Mouse (Mus musculus): ENCODE results near the gene Akap10. TPM values are rescaled to one million over a fixed set of nuclear protein-coding genes. Genes with fewer than 3 reads are reported as not detected.

Akap10 gene
- 7.6 and 10.2 TPM in 2 replicates for polyA plus RNA-seq (2015; fragmentation: Nextera tagmentation; extraction: Ambion mirVana)

DNA sequence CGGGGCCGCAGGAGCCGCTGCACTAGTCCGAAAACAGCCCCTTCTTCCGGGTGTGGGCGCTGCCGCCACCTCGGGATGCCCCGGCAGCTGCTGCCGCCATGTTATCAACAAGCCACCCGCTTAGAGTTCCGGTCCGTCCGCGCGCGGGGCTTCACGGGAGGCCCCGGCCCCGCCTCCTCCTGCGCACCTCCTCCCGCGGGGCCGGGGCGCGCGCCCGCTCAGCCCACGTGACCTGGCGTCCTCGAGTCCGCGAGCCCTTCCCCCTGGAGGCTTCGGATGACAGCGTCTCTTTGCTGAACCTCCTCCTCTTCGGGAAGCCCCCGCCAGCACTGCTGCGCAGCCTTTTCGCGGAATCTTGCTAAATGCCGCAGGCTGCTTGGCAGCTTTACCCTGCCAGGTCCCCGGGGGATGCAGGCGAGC lies at the start of gene Akap10:
TSS of gene Akap10 (minus strand) at position 155 of the 420 bp plus-strand sequence.
- WGBS = under 1% methylated on average over 39 of the region's 43 CpGs
- peak within 1 kb of the TSS; percentile 98 for H3K4me3 ChIP-seq (ENCODE audit: low read depth, low read length)

DNA sequence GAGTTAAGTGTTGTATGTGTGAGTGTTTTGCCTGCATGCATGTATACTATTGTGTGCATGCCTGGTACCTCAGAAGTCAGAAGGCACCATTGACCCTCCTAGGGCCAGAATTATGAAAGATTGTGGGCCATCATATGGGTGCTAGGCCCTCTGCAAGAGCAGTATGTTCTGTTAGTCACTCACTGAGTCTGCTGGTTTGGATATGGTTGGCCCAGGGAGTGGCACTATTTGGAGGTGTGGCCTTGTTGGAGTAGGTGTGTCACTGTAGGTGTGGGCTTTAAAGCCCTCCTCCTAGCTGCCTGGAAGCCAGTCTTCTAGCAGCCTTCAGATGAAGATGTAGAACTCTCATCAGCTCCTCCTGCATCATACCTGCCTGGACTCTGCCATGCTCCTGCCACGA lies 45.7 kb upstream of the Akap10 start:
- Histone ChIP-seq H3K27me3 (replicated peaks; ENCODE audit: insufficient read depth, low read length) (no peaks in the 10 kb centered on the region), H3K4me2 (replicated peaks; ENCODE audit: low read depth, low read length) (no peak overlapping the region), H3K4me1 (ENCODE audit: insufficient read depth, low read depth, low read length) (no peaks in the 10 kb centered on the region), H3K4me3 (ENCODE audit: low read depth, low read length) (no peak overlapping the region), H3K9ac (replicated peaks; ENCODE audit: low read depth) (no peak overlapping the region), H3K36me3 (ENCODE audit: insufficient read depth, low read length) (no peaks in the 10 kb centered on the region), H3K27ac (ENCODE audit: low read length) (no peak overlapping the region), H3K9me3 (ENCODE audit: low read length) (no peaks in the 10 kb centered on the region)
- 78% methylated on average over 1 of the region's 1 CpGs for WGBS
- DNase-seq (ENCODE audit: low spot score) = no peak
- ATAC-seq = no peak
- TF ChIP-seq EP300 (IDR thresholded peaks at IDR 0.05) (no peak), CTCF (IDR thresholded peaks at IDR 0.05) (no peak)

More for the DNA sequence above, at the start of gene Akap10:
- Histone ChIP-seq H3K36me3 (ENCODE audit: insufficient read depth, low read length) (no peaks in the 10 kb centered on the region), H3K4me1 (ENCODE audit: insufficient read depth, low read depth, low read length) (peaks cover 9% of the 10 kb centered on the region; the same call in 1 of the 2 replicates), H3K27me3 (replicated peaks; ENCODE audit: insufficient read depth, low read length) (no peaks in the 10 kb centered on the region), H3K9ac (replicated peaks; ENCODE audit: low read depth) (peak within 1 kb of the TSS; percentile 89), H3K4me2 (replicated peaks; ENCODE audit: low read depth, low read length) (peak within 1 kb of the TSS; percentile 72), H3K9me3 (ENCODE audit: low read length) (no peaks in the 10 kb centered on the region), H3K27ac (ENCODE audit: low read length) (peak within 1 kb of the TSS; percentile 94)
- DNase-seq (ENCODE audit: low spot score) = peak; percentile 98
- TF ChIP-seq EP300 (IDR thresholded peaks at IDR 0.05) = no peak
- no peak for TF ChIP-seq CTCF (IDR thresholded peaks at IDR 0.05)
- peak; percentile 99 for ATAC-seq

DNA sequence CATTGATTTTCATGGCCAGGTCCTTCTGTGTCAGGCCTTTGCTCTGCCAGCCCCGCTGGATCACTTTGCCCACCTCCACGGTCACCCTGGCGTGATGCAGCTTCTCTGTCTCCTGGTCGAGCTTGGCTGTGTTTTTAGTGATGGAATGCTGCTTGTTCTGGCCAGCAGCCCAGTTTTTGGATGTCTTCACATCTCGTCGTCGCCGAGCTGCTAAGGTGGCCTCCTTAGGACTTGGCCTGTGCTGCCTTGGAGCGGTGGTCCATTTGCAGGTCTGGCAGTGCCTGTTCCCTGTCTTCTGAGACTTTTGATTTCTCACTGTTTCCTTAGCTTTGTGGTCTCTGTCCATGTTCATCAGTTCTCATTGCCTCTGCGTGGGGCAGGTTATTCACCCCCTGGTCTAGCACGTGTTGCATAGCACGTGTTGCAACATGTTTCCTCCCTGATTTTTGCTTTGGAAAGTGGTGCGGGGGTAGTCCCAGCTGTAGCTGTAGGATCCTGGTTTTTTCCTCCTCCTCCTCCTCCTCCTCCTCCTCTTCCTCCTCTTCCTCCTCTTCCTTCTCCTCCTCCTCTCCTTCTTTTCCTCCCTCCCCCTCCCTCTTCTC lies 44.2 kb upstream of the Akap10 start:
- TF ChIP-seq EP300 (IDR thresholded peaks at IDR 0.05) (no peak), CTCF (IDR thresholded peaks at IDR 0.05) (no peak)
- Histone ChIP-seq H3K27ac (ENCODE audit: low read length) (no peak overlapping the region), H3K4me3 (ENCODE audit: low read depth, low read length) (no peak overlapping the region), H3K4me2 (replicated peaks; ENCODE audit: low read depth, low read length) (no peak overlapping the region), H3K4me1 (ENCODE audit: insufficient read depth, low read depth, low read length) (no peaks in the 10 kb centered on the region), H3K9me3 (ENCODE audit: low read length) (no peaks in the 10 kb centered on the region), H3K36me3 (ENCODE audit: insufficient read depth, low read length) (no peaks in the 10 kb centered on the region), H3K9ac (replicated peaks; ENCODE audit: low read depth) (no peak overlapping the region), H3K27me3 (replicated peaks; ENCODE audit: insufficient read depth, low read length) (no peaks in the 10 kb centered on the region)
- DNase-seq (ENCODE audit: low spot score) (no peak), ATAC-seq (no peak)
- WGBS = 43% methylated on average over 13 of the region's 13 CpGs

DNA sequence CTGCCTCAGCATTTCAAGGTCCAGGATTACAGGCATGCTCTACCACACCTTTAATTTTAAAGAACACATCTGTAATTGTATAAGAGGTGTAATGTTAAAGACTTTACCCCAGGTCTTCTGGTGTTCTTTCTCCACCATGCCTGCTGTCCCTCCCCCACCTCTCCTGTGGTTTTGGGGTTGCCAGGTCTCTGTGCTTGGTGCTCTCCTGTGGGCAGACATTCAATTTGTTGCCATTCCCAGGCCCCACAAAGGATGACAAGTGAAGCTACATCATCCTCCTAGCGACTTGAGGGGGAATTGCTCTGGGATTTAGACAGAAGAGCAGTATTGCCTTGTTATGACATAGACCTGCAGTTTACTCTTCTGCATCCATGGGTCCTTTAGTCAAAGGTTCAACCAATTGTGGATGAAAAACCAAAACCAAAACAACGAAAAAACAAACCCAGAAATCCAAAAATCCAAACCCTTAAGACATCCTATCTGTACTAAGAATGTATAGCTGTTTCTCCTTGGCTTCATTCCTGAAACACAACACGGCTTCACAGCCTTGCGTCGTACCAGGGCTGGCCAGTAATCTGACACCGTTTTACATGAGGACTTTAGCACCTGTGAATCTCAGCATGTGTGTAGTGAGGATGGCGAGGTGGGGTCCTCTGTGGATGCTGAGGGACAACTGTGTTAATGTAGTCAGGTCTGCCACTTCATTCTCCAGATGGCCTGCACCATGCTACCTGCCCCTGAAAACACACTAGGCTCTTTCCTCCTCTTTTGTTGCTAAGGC lies 41.6 kb upstream of the Akap10 start:
- DNase-seq (ENCODE audit: low spot score) (no peak), ATAC-seq (no peak)
- Histone ChIP-seq H3K36me3 (ENCODE audit: insufficient read depth, low read length) (no peaks in the 10 kb centered on the region), H3K9me3 (ENCODE audit: low read length) (no peaks in the 10 kb centered on the region), H3K27ac (ENCODE audit: low read length) (no peak overlapping the region), H3K9ac (replicated peaks; ENCODE audit: low read depth) (no peak overlapping the region), H3K4me3 (ENCODE audit: low read depth, low read length) (no peak overlapping the region), H3K27me3 (replicated peaks; ENCODE audit: insufficient read depth, low read length) (no peaks in the 10 kb centered on the region), H3K4me1 (ENCODE audit: insufficient read depth, low read depth, low read length) (no peaks in the 10 kb centered on the region), H3K4me2 (replicated peaks; ENCODE audit: low read depth, low read length) (no peak overlapping the region)
- no peak for TF ChIP-seq EP300 (IDR thresholded peaks at IDR 0.05)
- TF ChIP-seq CTCF (IDR thresholded peaks at IDR 0.05) = 0 out of 2 replicates have a peak, but pooled peaks have one; percentile 18
- WGBS = 42% methylated on average over 7 of the region's 7 CpGs

GRCm38 (mm10) chr11:61970901-61971300 lies 40.8 kb upstream of the Akap10 start:
- Histone ChIP-seq H3K9ac (replicated peaks; ENCODE audit: low read depth) (no peak overlapping the region), H3K27ac (ENCODE audit: low read length) (no peak overlapping the region), H3K4me2 (replicated peaks; ENCODE audit: low read depth, low read length) (no peak overlapping the region), H3K36me3 (ENCODE audit: insufficient read depth, low read length) (no peaks in the 10 kb centered on the region), H3K9me3 (ENCODE audit: low read length) (no peaks in the 10 kb centered on the region), H3K4me1 (ENCODE audit: insufficient read depth, low read depth, low read length) (no peaks in the 10 kb centered on the region), H3K4me3 (ENCODE audit: low read depth, low read length) (no peak overlapping the region), H3K27me3 (replicated peaks; ENCODE audit: insufficient read depth, low read length) (no peaks in the 10 kb centered on the region)
- WGBS = 38% methylated on average over 5 of the region's 5 CpGs
- DNase-seq (ENCODE audit: low spot score) (peak; percentile 16), ATAC-seq (no peak)
- TF ChIP-seq CTCF (IDR thresholded peaks at IDR 0.05) (no peak), EP300 (IDR thresholded peaks at IDR 0.05) (no peak)

DNA sequence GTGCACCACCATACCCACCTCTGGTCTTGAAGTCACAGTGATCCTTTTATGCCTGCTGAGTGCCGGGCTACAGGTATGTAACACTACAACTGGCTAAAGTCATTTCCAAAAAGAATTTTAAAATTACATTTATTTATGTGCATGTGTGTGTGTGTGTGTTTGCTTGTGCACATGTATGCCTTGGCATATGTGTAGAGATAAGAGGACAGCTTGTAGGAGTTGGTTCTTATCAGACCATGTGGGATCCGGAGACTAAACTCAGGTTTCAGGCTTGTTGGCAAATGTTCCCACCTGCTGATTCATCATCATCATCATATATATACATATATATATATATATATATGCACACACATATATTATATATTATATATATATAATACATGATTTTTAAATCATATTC lies 38.8 kb upstream of the Akap10 start:
- WGBS = 88% methylated on average over 2 of the region's 2 CpGs
- H3K9me3 ChIP-seq (ENCODE audit: low read length) = no peaks in the 10 kb centered on the region
- no peak overlapping the region for H3K4me3 ChIP-seq (ENCODE audit: low read depth, low read length)
- no peak overlapping the region for H3K9ac ChIP-seq (replicated peaks; ENCODE audit: low read depth)
- H3K36me3 ChIP-seq (ENCODE audit: insufficient read depth, low read length) = no peaks in the 10 kb centered on the region
- ATAC-seq (no peak), DNase-seq (ENCODE audit: low spot score) (no peak)
- H3K27ac ChIP-seq (ENCODE audit: low read length) = no peak overlapping the region
- no peaks in the 10 kb centered on the region for H3K27me3 ChIP-seq (replicated peaks; ENCODE audit: insufficient read depth, low read length)
- H3K4me2 ChIP-seq (replicated peaks; ENCODE audit: low read depth, low read length) = no peak overlapping the region
- TF ChIP-seq EP300 (IDR thresholded peaks at IDR 0.05) (no peak), CTCF (IDR thresholded peaks at IDR 0.05) (no peak)
- no peaks in the 10 kb centered on the region for H3K4me1 ChIP-seq (ENCODE audit: insufficient read depth, low read depth, low read length)
